11 mouse cellular contexts compared by ENCODE assay signal in the genomic region with DNA sequence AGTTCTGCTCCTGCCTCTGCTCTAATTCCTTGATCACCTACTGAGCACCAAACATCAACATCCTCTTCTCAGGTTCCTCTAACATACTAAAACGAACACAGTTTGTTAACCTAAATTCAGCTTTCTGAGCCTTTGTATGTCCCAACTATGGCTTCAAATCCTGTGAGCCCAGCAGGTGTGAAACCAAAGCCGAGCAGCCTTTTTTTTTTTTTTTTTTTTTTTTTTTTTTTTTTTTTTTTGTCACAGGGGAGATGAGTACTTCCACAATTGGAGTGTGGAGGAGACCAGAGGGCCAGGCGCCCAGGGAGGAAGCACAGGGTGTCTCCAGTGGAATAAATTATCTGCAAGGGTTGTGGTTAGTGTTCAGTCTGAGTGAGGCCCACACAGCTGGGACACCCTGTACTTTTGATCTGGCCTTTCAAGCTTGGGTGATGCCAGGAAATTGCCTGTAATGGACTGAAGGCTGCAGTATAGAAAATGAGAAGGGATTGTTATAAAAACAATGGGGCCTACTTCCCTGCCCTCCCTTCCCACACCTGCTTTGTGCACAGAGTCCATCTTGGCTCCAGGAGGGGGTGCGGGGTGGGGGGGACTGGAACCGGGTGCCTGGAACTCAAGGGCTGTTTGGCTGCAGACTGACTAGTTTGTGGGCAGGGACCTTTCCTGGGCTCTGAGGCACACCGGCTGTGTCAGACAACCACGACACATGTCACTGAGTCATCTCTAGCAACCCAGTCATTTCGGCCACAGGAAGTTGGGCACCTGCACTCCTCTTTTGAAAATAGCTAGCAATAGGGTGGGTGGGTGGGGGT.
DNase-seq lines count a peak whose midpoint lies in the region; ATAC-seq lines count a peak whose summit lies in the region.
"Had no signal": no experiment of that assay in that cellular context is flagged by ENCODE, and none has a peak within 500 bp of the region (broad histone marks: within the 10 kb centered on the region; RNA-seq: fewer than 3 reads in every experiment).

No protein-coding gene starts in this region.

- no peaks in the 10 kb centered on the region for H3K36me3 ChIP-seq in forebrain, embryonic 10.5 days (replicated peaks)
- H3K36me3 ChIP-seq in forebrain, embryonic 16.5 days (ENCODE audit: control insufficient read depth, insufficient read depth): no peaks in the 10 kb centered on the region
- H3K36me3 ChIP-seq in embryonic facial prominence, embryonic 11.5 days (replicated peaks; ENCODE audit: control insufficient read depth, insufficient read depth, low read depth, low read length): no peaks in the 10 kb centered on the region
- H3K36me3 ChIP-seq in hindbrain, embryonic 13.5 days: no peaks in the 10 kb centered on the region
- H3K36me3 ChIP-seq: liver, embryonic 13.5 days had no signal

- ATAC-seq in forebrain, embryonic 16.5 days: no peak
- ATAC-seq in embryonic facial prominence, embryonic 11.5 days (replicated peaks; ENCODE audit: insufficient number of reproducible peaks, low FRiP score, low TSS enrichment, low read depth): 0 out of 2 replicates have a peak, but pooled peaks have one; percentile 14
- peak; percentile 92 for ATAC-seq in monocyte, adult 5-6 weeks (replicated peaks; ENCODE audit: insufficient number of reproducible peaks, low FRiP score, low TSS enrichment, poor library complexity, severe bottlenecking)
- ATAC-seq in hindbrain, embryonic 13.5 days (ENCODE audit: low FRiP score): no peak

- no peaks in the 10 kb centered on the region for H3K27me3 ChIP-seq in forebrain, embryonic 10.5 days (ENCODE audit: poor library complexity, severe bottlenecking)
- no peaks in the 10 kb centered on the region for H3K27me3 ChIP-seq in forebrain, embryonic 16.5 days (replicated peaks; ENCODE audit: control insufficient read depth, insufficient read depth, low read length)
- no peaks in the 10 kb centered on the region for H3K27me3 ChIP-seq in embryonic facial prominence, embryonic 11.5 days (ENCODE audit: control insufficient read depth, insufficient read depth, low read length)
- no peaks in the 10 kb centered on the region for H3K27me3 ChIP-seq in hindbrain, embryonic 13.5 days
- H3K27me3 ChIP-seq: liver, embryonic 13.5 days had no signal

- peak overlapping the region; percentile 40 for H3K27ac ChIP-seq in forebrain, embryonic 10.5 days
- H3K27ac ChIP-seq in forebrain, embryonic 16.5 days (ENCODE audit: low read length): no peak overlapping the region
- H3K27ac ChIP-seq in embryonic facial prominence, embryonic 11.5 days (replicated peaks; ENCODE audit: low read depth, low read length): no peak overlapping the region
- no peak overlapping the region for H3K27ac ChIP-seq in hindbrain, embryonic 13.5 days
- H3K27ac ChIP-seq: hindbrain, embryonic 14.5 days; liver, embryonic 13.5 days had no signal

- 70% methylated on average over 8 of the region's 8 CpGs for WGBS in forebrain, embryonic 10.5 days
- 50% methylated on average over 8 of the region's 8 CpGs for whole genome bisulfite sequencing in forebrain, embryonic 16.5 days
- WGBS in embryonic facial prominence, embryonic 11.5 days: 70% methylated on average over 8 of the region's 8 CpGs
- 58% methylated on average over 8 of the region's 8 CpGs for WGBS in hindbrain, embryonic 13.5 days

- DNase-seq in forebrain, embryonic 10.5 days (ENCODE audit: extremely low spot score, low spot score): no peak
- peak; percentile 75 for DNase-seq in 416B (ENCODE audit: low read depth)
- DNase-seq in embryonic facial prominence, embryonic 11.5 days (ENCODE audit: low spot score): no peak
- DNase-seq in frontal cortex, postnatal 14 days (ENCODE audit: low spot score in 2 of 2): no peak
- DNase-seq in layer of hippocampus, postnatal 10 days (ENCODE audit: low spot score in 2 of 2): no peak
- DNase-seq: cerebellum, adult 11 months; liver, embryonic 13.5 days had no signal

- H3K4me2 ChIP-seq in forebrain, embryonic 16.5 days (ENCODE audit: low read length): no peak overlapping the region
- H3K4me2 ChIP-seq in embryonic facial prominence, embryonic 11.5 days (ENCODE audit: low read depth, low read length): no peak overlapping the region
- H3K4me2 ChIP-seq in hindbrain, embryonic 13.5 days: no peak overlapping the region
- H3K4me2 ChIP-seq: hindbrain, embryonic 14.5 days; liver, embryonic 13.5 days had no signal

- no peaks in the 10 kb centered on the region for H3K9me3 ChIP-seq in forebrain, embryonic 10.5 days
- H3K9me3 ChIP-seq in forebrain, embryonic 16.5 days (ENCODE audit: control insufficient read depth, low read length): no peaks in the 10 kb centered on the region
- no peaks in the 10 kb centered on the region for H3K9me3 ChIP-seq in embryonic facial prominence, embryonic 11.5 days (replicated peaks; ENCODE audit: control insufficient read depth, low read length)
- H3K9me3 ChIP-seq in hindbrain, embryonic 13.5 days: no peaks in the 10 kb centered on the region
- H3K9me3 ChIP-seq: liver, embryonic 13.5 days had no signal

- H3K4me3 ChIP-seq in forebrain, embryonic 10.5 days: no peak overlapping the region
- no peak overlapping the region for H3K4me3 ChIP-seq in forebrain, embryonic 16.5 days (replicated peaks; ENCODE audit: low read length)
- no peak overlapping the region for H3K4me3 ChIP-seq in embryonic facial prominence, embryonic 11.5 days (ENCODE audit: low read depth, low read length)
- no peak overlapping the region for H3K4me3 ChIP-seq in hindbrain, embryonic 13.5 days
- H3K4me3 ChIP-seq: liver, embryonic 13.5 days had no signal

- no peak overlapping the region for H3K9ac ChIP-seq in forebrain, embryonic 16.5 days (replicated peaks; ENCODE audit: low read depth, low read length)
- no peak overlapping the region for H3K9ac ChIP-seq in embryonic facial prominence, embryonic 11.5 days (replicated peaks; ENCODE audit: low read length)
- H3K9ac ChIP-seq in hindbrain, embryonic 13.5 days: no peak overlapping the region
- H3K9ac ChIP-seq: hindbrain, embryonic 14.5 days; liver, embryonic 13.5 days had no signal

- H3K4me1 ChIP-seq in forebrain, embryonic 10.5 days: peaks cover 5% of the 10 kb centered on the region
- H3K4me1 ChIP-seq in forebrain, embryonic 16.5 days (replicated peaks; ENCODE audit: control insufficient read depth, insufficient read depth, low read length): peaks cover 5% of the 10 kb centered on the region; the same call in 1 of the 2 replicates
- no peaks in the 10 kb centered on the region for H3K4me1 ChIP-seq in embryonic facial prominence, embryonic 11.5 days (ENCODE audit: control insufficient read depth, insufficient read depth, low read length)
- 0 out of 2 replicates have a peak, but pooled peaks cover 2% of the 10 kb centered on the region for H3K4me1 ChIP-seq in hindbrain, embryonic 13.5 days (replicated peaks)
- H3K4me1 ChIP-seq: liver, embryonic 13.5 days had no signal

Comparison
In these comparisons a context has a peak if more than half of its experiments do, and no peak if none do; other contexts are left out.
1. ATAC-seq: peak in embryonic facial prominence, embryonic 11.5 days (single experiment) and monocyte, adult 5-6 weeks (single experiment); none in forebrain, embryonic 16.5 days (single experiment) and hindbrain, embryonic 13.5 days (single experiment).